Mouse (Mus musculus) brain, embryonic 14.5 days (tissue): ENCODE measurements at regions not wholly inside any gene's neighbourhood (a gene's known extent, or its start where the extent isn't known, plus 50 kb on each side); places are given as distances from the start of the nearest gene placed in this dataset.

Source experiments
- CTCF ChIP-seq: fragments of 200-500 bp; IDR thresholded peaks from 2 replicates; pipeline ENCODE4 v1.5.1; 2012; ENCODE audit warnings: inconsistent platforms, mild to moderate bottlenecking, moderate library complexity, borderline replicate concordance; ENCODE audit not compliant: insufficient read depth, insufficient read length; ENCODE audit errors: extremely low read depth
- POLR2A ChIP-seq: fragments of 200-500 bp; IDR thresholded peaks from 2 replicates; pipeline ENCODE4 v1.6.1; 2012; ENCODE audit warnings: mild to moderate bottlenecking, inconsistent platforms, borderline replicate concordance; ENCODE audit not compliant: poor library complexity, insufficient read depth, insufficient read length, severe bottlenecking; ENCODE audit errors: extremely low read depth

GRCm38 (mm10) chr2:45572906-45573305, 455.7 kb upstream of the Zeb2 start:
- TF ChIP-seq CTCF (no peak), POLR2A (no peak)
